Mouse (Mus musculus) splenic B cell, adult 2 months (primary cell): Measurements from ENCODE around the gene AU021092.

Experiments used
- DNase-seq: peaks from one replicate; pipeline ENCODE4 v3.0.0-alpha.2; 2011; ENCODE audit warnings: low read depth, low spot score
- H3K27me3 ChIP-seq: 2 replicates; pipeline ENCODE4 v1.6.1; 2012; ENCODE audit warnings: mild to moderate bottlenecking, low read length, moderate library complexity, mixed read lengths; ENCODE audit not compliant: control insufficient read depth, poor library complexity, insufficient read depth, severe bottlenecking
- H3K36me3 ChIP-seq: 2 replicates; pipeline ENCODE4 v1.6.1; 2012; ENCODE audit warnings: mild to moderate bottlenecking, low read length, moderate library complexity, mixed read lengths; ENCODE audit not compliant: control insufficient read depth, poor library complexity, insufficient read depth, severe bottlenecking

AU021092 gene

DNA sequence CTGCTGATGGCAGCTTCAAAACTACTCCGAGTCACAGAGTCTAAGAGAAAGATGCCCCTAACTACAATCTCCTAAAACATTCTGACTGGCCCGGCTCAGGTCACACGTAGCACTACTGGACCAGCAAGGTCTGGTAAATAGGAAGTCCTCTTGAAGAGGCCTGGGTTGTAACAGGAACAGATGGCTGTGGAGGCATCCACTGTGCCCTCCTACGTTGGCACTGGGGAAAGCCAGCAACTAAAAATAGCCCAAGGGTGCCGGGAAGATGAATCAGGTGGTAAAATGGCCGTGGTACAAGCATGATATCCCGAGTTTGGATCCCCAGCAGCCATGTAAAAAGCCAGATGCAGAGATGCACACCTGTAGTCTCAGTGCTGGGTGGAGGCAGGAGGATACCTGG, 35.9 kb downstream of the AU021092 start:
- H3K36me3 ChIP-seq: no peaks in the 10 kb centered on the region
- no peaks in the 10 kb centered on the region for H3K27me3 ChIP-seq
- no peak for DNase-seq

DNA sequence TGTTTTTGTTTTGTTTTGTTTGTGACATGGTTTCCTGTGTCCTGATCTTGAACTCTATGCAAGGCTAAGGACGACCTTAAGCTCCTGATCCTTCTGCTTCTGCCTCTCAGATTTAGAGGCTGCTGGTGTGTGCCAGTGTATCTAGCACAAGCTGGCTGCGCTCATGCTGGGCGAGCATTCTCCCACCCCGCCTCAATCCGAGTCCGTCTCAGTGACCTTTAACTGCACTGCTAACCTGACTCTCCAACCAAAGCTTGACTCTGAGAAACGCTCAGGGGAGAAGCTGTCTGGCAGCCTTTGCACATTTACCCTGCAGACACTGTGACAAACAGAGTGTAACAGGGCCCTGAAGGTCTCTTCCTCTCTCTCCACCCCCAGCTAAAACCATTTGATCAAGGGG, 36.4 kb downstream of the AU021092 start:
- Histone ChIP-seq H3K27me3 (no peaks in the 10 kb centered on the region), H3K36me3 (no peaks in the 10 kb centered on the region)
- DNase-seq: no peak

DNA sequence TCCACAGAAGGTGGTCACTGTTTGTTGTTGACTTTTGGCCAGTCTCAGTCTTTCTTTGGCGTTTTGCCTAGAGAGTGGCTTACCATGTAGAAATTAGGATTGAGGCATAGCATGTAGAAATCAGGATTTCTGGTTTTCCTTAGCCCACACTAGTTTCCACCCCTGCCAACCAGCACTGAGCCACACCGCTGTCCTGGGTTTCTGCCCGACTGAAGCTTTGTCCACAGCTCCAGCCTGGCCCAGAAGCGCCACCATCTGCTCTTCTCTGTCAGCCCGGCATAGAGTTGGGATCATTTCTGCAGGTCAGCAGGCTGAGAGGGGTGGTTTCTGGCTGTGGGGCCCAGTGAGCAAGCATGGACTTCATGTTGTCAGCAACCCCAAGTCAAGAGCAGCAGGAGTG, 37.1 kb downstream of the AU021092 start:
- no peaks in the 10 kb centered on the region for H3K36me3 ChIP-seq
- H3K27me3 ChIP-seq: no peaks in the 10 kb centered on the region
- DNase-seq: no peak

DNA sequence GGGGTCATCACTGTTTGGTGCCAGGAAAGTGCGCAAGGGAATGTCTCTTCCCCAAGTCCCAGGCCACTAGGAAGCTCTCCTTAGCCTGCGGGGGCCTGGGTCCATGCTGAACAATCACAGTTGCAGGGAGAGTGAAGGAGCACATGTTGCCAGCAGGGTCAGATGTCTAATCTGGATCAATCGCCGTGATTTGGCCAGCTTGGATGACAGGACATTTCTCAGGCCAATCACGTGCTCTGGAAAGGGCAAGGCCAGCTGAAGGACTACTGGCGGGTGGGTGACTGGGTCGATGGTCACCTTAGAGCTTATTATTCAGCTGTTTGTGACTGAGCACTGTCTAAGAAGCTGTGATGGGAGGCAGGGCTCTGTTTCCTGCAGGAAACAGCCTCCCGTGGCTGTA, 38.0 kb downstream of the AU021092 start:
- Histone ChIP-seq H3K27me3 (no peaks in the 10 kb centered on the region), H3K36me3 (no peaks in the 10 kb centered on the region)
- DNase-seq: no peak

DNA sequence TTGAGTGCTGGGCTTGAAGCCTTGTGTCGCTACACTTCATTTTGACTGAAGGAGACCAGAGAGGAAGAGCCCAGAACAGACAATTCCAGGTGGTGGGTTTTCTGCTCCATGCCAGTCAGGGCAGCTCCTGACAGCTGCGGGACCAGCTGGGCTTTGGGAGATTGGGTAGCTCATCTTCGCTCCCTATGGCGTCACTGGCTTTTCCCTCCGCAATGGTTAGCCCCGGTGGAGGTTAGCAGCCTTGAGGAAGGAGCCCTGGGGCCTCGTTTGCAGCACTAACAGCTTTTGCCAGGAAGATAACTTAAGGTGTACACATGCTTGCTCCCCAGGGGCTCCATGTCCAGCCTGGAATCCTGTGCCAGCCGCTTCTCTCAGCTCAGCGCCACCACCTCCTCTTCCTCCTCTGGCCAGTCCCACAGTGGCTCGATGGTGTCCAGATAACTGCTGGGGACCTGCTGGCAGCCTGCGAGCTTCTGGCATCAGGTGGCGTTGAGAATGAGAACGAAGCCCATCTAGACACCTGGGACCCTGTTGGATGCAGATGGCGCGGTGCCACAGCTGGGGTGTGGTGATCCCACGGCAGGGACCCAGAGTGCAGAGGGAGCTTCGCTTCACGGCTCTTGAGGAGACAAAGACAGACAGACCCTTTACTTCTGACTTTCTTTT, 38.7 kb downstream of the AU021092 start:
- no peak for DNase-seq
- H3K27me3 ChIP-seq: no peaks in the 10 kb centered on the region
- H3K36me3 ChIP-seq: no peaks in the 10 kb centered on the region

DNA sequence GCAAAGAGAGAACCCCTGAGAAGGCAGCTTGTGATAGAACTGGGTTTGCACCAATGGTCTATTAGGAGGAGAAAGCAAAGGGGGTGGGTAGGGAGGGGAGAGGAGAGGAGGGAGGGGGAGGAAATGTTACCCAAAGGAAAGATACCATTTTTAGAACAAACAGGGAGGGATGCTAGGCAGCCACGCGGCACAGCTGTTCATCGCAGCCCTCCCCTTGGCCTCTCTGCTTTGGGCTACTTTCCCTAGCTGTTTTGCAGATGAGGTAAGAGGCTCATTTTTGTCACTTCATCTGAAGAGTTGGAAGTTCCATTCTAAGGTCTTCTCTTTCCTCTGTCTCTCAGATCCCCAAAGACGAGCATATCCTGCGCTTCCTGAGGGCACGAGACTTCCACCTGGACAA, 49.5 kb downstream of the AU021092 start:
- Histone ChIP-seq H3K36me3 (no peaks in the 10 kb centered on the region), H3K27me3 (no peaks in the 10 kb centered on the region)
- DNase-seq: no peak

DNA sequence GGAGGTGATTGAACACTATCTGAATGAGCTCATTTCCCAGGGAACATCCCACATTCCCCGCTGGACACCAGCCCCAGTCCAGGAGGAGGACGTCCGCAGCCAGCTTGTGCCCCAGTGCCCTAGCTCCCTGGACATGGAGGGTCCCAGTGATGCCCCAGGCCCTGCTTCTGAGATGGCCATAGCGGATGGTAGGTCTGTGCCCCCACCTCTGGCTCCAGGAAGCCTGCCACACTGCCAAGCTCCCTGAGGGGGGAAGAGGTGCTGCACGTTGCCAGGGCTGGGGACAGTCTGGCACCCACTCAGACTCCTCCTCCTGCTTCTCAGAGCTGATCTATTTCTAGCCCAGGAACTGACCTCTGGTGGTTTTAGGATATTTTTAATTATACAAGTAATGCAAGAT, 53.3 kb downstream of the AU021092 start:
- no peak for DNase-seq
- Histone ChIP-seq H3K36me3 (no peaks in the 10 kb centered on the region), H3K27me3 (no peaks in the 10 kb centered on the region)

DNA sequence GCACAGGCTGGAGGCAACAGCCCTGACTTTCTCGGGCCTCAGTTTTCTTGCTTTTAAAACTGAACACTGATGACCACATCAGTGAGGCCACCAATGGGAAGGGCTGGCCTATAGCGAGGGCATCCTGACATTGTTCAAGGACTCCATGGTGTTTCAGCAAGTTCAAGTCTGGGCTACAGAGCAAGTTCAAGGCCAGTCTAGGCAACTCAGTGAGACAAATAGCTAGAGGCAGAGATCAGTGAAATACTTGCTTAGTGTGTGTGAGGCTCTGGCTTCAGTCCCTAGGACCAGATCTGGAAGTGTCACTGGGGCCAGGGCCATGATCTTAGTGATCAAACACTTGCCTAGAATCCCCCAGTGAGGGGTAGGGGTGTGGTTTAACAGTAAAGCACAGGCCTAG, 54.1 kb downstream of the AU021092 start:
- no peaks in the 10 kb centered on the region for H3K27me3 ChIP-seq
- DNase-seq: no peak
- H3K36me3 ChIP-seq: no peaks in the 10 kb centered on the region

DNA sequence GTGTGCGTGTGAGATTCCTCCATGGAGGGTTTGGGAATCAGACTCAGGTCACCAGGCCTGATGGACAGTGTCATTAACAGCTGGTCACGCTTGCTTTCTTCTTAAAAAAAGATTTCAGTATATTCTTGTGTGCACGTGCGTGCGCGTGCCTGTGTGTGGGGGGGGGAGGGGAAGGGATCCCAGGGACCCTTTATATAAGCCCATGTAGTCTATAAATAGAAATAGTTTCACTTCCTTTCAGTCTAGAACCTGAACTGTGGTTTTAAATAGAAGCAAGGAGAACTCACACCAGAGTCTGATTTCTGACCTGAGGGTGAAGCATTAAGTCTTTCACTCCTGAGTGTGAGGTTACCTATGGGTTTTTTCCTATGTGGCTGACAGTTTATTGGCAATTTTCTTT, 57.8 kb downstream of the AU021092 start:
- H3K27me3 ChIP-seq: no peaks in the 10 kb centered on the region
- peak; percentile 56 for DNase-seq
- H3K36me3 ChIP-seq: no peaks in the 10 kb centered on the region
